Mouse (Mus musculus): ENCODE data around the gene Tmem82.
"Not testable (repeated sequence)": the region's sequence is repeated elsewhere in the genome, so short reads cannot be mapped to it uniquely, and the experiment has no call there.

Gene Tmem82

DNA sequence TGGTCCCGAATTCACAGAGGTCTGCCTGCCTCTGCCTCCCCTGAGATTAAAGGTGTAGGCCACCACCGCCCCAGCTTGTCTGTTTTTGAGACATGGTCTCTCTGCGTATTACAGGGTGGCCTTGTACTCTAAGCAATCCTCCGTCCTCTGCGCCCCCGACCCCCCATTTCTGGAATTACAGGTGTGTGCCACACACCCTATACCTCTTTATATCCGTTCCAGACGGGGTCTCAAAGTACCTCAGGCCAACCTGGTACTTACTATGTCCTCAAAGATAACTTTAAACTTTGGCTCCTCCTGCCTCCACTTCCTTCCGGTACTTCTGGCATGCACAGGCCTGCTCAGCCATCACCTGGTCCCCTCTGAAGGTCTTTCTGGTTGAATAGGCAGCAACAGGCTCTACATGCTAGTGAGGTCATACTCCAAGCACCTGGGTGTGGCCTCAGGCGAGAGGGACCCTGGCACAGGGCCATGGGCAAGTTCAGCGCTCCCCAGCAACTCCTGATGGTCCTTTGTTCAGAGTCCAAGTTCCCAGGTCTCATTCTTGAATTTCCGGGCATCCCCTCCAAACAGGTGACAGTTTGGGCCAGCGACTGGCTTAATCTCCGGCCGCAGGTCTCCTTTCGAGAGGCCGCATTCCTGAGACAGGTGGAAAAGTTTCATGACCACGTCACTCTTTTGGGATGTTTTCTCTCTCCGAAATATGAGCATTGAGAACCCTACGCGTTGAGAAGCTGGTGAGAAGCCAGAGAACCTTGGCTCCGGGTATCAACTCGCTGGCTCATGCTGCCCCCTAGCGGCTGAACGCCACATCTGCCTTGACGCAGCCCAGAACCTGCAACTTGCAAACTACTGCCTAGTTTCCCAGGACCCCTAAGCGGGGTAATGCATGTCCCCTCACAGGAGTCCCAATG lies 43.4 kb downstream of the Tmem82 start:
- DNase-seq (ENCODE audit: low spot score in 2 of 2), result peak; percentile 41 to 57

GRCm38 (mm10) chr4:141573359-141573966 lies 45.0 kb downstream of the Tmem82 start:
- no peak for DNase-seq (ENCODE audit: low spot score in 2 of 2)

DNA sequence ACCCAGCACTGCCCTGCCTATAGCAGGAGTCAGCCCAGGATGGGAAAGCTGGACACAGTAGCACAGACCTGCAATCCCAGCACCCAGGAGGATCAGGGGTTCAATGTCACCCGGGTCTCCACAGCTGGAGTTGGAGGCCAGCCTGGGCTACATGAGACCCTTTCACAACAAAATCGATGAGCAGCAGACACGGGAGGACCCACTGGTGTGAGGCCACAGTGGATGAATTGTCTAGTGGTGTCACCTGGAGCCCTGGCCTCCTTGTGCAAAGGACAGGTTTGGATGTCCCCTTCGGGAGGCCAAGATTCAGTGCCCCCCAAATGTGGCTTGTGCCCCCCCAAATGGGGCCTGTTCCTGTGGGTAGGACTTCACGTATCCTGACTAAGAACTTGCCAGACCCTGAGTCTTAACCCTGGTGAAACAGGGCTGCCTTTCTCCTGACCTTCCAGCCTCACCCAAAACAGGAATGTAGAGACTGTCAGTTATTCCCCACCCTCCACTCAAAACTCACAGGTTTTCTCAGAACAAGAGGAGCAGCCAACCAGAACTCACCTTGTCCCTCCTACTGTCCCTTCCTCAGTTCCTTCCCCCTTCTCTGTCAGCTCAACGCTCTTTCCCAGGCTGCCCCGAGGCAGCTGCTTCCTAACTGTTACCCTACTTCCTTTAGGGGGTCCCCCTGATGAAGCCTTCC lies 45.6 kb downstream of the Tmem82 start:
- DNase-seq (ENCODE audit: low spot score in 2 of 2), result no peak

DNA sequence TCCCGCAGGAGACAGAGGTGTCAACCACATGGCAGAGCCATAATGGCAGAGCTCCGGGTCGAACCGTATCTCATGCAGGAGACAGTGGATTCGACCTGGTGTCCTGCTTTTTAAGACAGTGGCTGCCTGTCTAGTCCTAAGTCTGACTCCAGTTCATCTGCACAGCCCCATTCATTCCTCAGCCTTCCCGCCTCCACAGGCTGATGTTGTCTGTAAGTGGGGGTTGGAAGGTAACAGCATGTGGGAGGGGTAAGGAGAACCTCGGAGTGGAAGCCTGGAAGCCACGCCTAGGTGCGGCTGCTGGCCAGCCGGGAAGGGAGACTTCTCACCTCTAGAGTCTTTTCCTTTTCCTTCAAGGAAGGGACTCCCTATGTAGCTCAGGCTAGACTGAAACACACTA lies 46.5 kb downstream of the Tmem82 start:
- DNase-seq (ENCODE audit: low spot score in 2 of 2), result no peak

- DNase-seq (ENCODE audit: low spot score in 2 of 2), result no peak
Observed at GRCm38 (mm10) chr4:141571337-141571739, 47.1 kb downstream of the Tmem82 start.

GRCm38 (mm10) chr4:141570821-141571220 lies 47.6 kb downstream of the Tmem82 start:
- no peak for DNase-seq (ENCODE audit: low spot score in 2 of 2)

DNA sequence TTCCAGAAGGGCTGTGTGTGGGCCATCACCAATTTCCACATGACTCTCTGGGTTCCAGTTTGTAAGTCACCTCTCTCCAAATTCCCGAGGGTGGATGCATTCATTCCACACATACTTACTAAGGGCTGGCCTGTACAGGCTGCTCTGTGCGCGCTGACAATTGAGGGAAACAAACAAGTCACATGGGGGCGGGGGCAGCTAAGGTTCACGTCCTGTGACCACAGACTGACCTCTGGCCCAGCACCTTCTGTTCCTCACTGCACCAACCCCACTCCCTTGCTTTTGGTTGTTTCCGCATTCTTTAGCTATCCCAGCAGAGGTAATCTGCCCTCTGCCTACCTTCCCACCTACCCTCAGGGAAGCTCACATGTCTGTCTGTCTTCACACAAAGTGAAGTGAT lies 48.4 kb downstream of the Tmem82 start:
- no peak for DNase-seq (ENCODE audit: low spot score in 2 of 2)

- no peak for DNase-seq (ENCODE audit: low spot score in 2 of 2)
Observed at GRCm38 (mm10) chr4:141568966-141569365, 49.5 kb downstream of the Tmem82 start.

DNA sequence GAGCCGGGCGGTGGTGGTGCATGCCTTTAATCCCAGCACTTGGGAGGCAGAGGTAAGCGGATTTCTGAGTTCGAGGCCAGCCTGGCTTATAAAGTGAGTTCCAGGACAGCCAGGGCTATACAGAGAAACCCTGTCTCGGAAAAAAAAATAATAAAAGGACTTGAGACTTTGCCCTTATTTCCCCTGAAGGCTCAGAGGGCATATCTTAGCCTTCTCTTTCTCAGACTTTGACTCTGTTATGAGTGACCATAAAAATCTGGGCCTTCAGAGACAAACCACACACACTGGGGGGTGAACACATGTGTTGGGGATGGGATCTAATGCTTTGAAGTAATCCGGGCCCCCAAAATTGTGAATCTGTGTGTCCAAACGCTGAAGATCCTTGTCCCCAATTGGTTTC lies 51.3 kb downstream of the Tmem82 start:
- DNase-seq (ENCODE audit: low spot score in 2 of 2), result not testable (repeated sequence)

DNA sequence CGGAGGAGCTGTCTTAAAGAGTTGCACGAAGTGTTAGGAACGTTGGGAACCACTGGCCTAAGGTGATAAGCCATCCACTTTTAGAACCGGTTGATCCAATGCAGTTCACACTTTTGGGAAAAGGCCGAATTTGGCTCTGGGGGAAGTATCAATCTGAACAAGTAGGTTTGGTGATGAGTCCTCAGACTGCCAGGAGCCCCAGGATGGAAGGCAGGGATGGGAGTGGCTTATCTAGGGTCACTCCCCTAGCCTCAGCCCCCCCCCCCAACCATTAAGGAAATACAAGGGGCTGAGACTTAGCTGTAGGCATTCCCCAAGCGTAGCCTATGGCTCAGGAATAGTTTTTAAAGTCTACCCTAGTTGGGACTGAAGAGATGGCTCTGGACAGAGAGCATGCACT lies 52.2 kb downstream of the Tmem82 start:
- no peak for DNase-seq (ENCODE audit: low spot score in 2 of 2)

DNA sequence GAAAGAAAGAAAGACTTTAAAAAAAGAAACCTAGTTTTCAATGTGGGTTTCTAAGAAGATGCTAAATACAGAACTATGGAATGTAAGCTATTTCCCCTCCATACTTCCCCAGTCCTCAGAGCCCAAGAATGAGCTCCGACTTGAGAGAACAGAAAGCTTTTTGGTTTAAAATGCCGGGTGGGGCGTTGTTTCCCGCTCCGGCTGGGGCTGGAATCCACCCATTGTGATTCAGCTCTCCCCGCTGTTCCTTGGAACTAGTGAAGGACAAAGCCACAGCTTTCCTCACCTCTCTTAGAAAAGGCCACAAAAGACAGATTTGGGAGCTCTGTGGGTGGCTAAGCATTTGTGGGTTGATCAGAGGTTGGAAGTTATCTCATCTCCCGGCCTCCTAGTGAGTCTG lies 53.1 kb downstream of the Tmem82 start:
- DNase-seq (ENCODE audit: low spot score in 2 of 2), result no peak

GRCm38 (mm10) chr4:141564660-141565059 lies 53.8 kb downstream of the Tmem82 start:
- no peak for DNase-seq (ENCODE audit: low spot score in 2 of 2)

GRCm38 (mm10) chr4:141564209-141564608 lies 54.2 kb downstream of the Tmem82 start:
- DNase-seq (ENCODE audit: low spot score in 2 of 2), result no peak

Data from right cerebral cortex, postnatal 36 days (tissue).